Mouse (Mus musculus): Measurements from ENCODE around the gene Ston1. TPM values are rescaled to one million over a fixed set of nuclear protein-coding genes. Genes with fewer than 3 reads are reported as not detected.
A peak's percentile ranks its signal among the peaks of the same experiment; 100 is the strongest.

Gene Ston1
- 6.2 and 6.6 TPM in 2 replicates for polyA plus RNA-seq (2015; fragmentation: Nextera tagmentation; extraction: Ambion mirVana)

DNA sequence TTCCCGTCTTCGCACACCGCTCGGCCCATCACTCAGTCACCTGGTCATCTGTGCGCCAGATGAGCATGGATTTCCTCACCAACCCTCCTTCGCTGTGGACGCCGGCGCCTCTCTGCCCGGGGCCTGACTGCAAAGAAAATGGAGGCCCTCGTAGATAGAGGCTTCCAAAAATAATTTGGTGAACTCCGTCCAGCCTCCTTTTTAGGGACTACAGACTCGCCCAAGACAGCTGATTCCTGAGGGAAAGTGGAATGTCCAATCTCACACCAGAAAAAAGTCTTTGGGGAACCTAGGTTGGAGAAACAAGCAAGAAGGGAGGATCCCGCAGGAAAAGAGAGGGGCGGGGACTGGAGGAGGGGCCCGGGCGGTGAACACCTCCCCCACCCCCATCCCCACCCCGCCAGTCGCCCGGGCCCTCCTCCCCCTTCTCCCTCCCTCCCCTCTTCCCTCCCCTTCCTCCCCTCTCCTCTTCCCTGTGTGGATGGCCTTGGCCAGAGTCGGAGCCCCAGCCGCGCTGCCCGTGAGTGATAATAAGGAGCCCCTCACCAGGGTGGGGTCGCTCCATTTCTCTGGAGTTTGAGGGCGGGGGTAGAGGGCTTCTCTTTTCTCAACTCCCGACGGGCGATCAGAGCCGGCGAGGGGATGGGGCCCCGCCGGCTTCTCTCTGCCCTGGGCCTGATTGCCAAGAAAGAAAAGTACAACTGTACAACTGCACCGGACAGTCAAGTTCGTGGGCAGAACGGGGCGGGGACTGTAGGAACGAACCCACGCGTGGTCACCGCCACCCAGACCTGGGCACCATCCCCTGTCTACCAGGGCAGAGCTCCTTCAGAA, at the start of gene Ston1:
Gene Ston1, plus strand, starts transcription at position 463 of the 834 bp plus-strand sequence.
- no peaks in the 10 kb centered on the region for H3K27me3 ChIP-seq (replicated peaks)
- peak; percentile 93 for ATAC-seq
- no peaks in the 10 kb centered on the region for H3K36me3 ChIP-seq
- peak within 1 kb of the TSS; percentile 62 for H3K4me3 ChIP-seq (replicated peaks)
- H3K4me1 ChIP-seq (replicated peaks) = peaks cover 12% of the 10 kb centered on the region
- H3K4me2 ChIP-seq (replicated peaks) = peak within 1 kb of the TSS; percentile 68
- peak within 1 kb of the TSS; percentile 66 for H3K9ac ChIP-seq
- under 1% methylated on average over 40 of the region's 41 CpGs for WGBS
- H3K27ac ChIP-seq = peak within 1 kb of the TSS; percentile 89
- H3K9me3 ChIP-seq = no peaks in the 10 kb centered on the region

- H3K9ac ChIP-seq = no peak overlapping the region
- no peak overlapping the region for H3K4me2 ChIP-seq (replicated peaks)
- no peaks in the 10 kb centered on the region for H3K9me3 ChIP-seq
- no peak overlapping the region for H3K4me3 ChIP-seq (replicated peaks)
- peaks cover 19% of the 10 kb centered on the region for H3K4me1 ChIP-seq (replicated peaks)
- ATAC-seq = no peak
- H3K36me3 ChIP-seq = peaks cover 8% of the 10 kb centered on the region; the same call in 1 of the 2 replicates
- WGBS = 77% methylated on average over 24 of the region's 24 CpGs
- H3K27ac ChIP-seq = no peak overlapping the region
- H3K27me3 ChIP-seq (replicated peaks) = no peaks in the 10 kb centered on the region
These were observed 47.9 kb upstream of the Ston1 start for GRCm38 (mm10) chr17:88549411-88550191.

DNA sequence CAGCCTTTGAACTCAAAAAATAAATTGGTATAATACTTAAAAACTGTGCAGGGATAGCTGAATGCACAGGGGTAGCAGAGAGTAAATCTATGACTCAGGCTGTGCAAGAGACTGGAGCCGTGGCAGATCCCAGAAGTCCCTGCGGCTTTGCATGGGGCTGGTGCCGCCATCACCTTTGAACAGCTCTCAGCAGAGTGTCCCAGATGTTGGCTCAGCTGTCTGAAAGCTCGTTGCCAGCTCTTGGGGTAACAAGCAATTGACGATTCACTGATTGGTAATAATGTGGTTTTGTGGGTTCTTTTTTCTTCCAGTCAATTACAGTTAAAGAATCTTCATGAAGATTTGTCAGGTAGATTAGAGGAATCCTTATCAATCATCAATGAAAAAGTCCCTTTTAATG, 47.1 kb upstream of the Ston1 start:
- Histone ChIP-seq H3K27ac (no peak overlapping the region), H3K4me2 (replicated peaks) (no peak overlapping the region), H3K27me3 (replicated peaks) (no peaks in the 10 kb centered on the region), H3K9me3 (no peaks in the 10 kb centered on the region), H3K9ac (no peak overlapping the region), H3K4me3 (replicated peaks) (no peak overlapping the region), H3K36me3 (peaks cover 6% of the 10 kb centered on the region; the same call in 1 of the 2 replicates), H3K4me1 (replicated peaks) (peaks cover 19% of the 10 kb centered on the region)
- 74% methylated on average over 5 of the region's 5 CpGs for WGBS
- ATAC-seq = no peak

DNA sequence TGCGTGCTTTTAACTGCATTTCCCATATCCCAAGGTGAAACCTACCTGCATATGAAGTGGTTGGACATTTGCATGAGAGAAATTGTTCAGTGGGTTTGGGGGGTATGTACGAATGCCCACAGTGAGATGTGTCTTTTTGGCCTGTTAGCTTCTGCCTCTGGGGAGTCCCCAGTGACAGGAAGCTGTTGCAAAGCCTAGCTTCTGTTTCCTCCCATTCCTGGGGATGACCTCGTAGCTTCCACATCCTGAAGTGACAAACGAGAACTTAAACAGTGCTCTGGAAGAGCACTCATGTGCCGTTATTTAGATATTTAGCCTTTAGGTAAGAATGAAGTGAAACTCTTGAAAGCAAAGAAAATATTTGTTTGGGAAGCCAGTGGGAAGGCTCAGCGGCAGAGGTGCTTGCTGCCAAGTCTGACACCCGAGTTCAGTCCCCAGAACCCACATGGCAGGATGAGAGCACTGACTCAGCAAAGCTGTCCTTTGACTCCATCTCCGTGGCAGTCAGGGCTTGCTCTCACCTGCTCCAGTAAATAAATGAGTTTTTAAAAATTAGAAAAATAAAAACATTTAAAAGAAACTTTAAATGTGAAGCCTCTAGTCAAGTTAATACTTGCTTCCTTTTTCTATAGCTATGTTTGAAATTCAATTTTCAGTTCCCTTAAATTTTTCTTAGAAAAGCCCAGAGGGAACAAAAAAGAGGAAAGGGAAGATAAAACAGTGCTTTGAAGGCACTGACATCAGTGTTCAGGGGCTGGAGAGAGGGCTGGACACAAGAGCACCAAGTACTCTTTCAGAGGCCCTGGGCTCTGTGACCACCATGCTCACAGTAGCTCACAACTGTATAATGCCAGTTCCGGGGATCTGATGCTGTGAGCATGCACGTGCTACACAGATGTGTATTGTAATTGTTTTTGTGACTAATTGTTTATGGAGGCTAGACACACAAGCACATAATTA, 46.2 kb upstream of the Ston1 start:
- Histone ChIP-seq H3K4me2 (replicated peaks) (no peak overlapping the region), H3K9ac (no peak overlapping the region), H3K27me3 (replicated peaks) (no peaks in the 10 kb centered on the region), H3K27ac (no peak overlapping the region), H3K4me3 (replicated peaks) (no peak overlapping the region), H3K9me3 (no peaks in the 10 kb centered on the region), H3K36me3 (peaks cover 3% of the 10 kb centered on the region; the same call in 1 of the 2 replicates), H3K4me1 (replicated peaks) (peaks cover 19% of the 10 kb centered on the region)
- WGBS = 56% methylated on average over 10 of the region's 10 CpGs
- ATAC-seq = no peak

DNA sequence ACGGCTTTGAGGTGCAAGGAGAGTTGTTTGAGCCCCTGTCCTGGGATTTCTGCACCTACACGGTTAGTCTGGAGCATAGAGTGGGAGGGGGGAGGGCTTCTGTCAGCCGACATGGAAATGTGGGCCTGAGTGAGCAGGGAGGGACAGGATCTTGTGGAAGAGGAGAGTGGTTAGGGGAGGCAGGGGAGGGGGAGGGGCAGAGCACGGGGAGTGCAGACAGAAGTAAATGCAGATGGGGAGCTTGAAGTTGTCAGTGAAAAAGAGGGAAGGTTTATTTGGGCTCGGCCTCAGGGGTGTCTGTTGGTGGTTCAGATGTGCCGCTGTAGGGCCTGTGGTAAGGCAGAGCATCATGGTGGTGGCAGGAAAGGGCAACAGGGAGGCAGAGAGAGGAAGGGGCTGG, 44.9 kb upstream of the Ston1 start:
- H3K27ac ChIP-seq = no peak overlapping the region
- H3K27me3 ChIP-seq (replicated peaks) = no peaks in the 10 kb centered on the region
- H3K9ac ChIP-seq = no peak overlapping the region
- no peak for ATAC-seq
- H3K4me2 ChIP-seq (replicated peaks) = no peak overlapping the region
- 27% methylated on average over 6 of the region's 6 CpGs for WGBS
- no peak overlapping the region for H3K4me3 ChIP-seq (replicated peaks)
- H3K4me1 ChIP-seq (replicated peaks) = peaks cover 19% of the 10 kb centered on the region
- H3K36me3 ChIP-seq = peaks cover 2% of the 10 kb centered on the region; the same call in 1 of the 2 replicates
- no peaks in the 10 kb centered on the region for H3K9me3 ChIP-seq

DNA sequence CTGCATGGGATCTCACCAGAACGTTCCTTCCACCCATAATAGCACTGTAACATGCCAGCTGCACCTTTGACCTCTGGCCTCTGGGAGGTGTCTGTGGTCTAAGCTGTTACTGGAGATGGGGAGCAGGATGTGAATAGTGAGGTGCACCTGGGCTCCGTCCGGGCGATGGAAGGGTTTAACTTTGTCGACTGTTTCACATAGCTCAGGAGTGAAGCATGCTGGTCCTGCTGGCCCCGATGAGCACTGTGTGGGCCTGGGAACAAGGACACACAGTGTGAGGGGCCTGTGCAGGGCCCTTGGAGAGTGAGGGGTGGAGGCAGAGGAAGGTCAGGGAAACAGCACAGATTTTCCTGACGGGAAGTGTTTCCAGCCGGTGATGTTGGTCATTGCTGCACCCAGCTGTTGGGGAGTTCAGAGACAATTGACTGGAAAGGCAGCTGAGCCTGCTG, 44.5 kb upstream of the Ston1 start:
- WGBS = 35% methylated on average over 8 of the region's 8 CpGs
- H3K27ac ChIP-seq = peak overlapping the region; percentile 13; the same call in 1 of the 2 replicates
- ATAC-seq = peak; percentile 21

GRCm38 (mm10) chr17:88553473-88554087, 43.9 kb upstream of the Ston1 start:
- Histone ChIP-seq H3K4me2 (replicated peaks) (no peak overlapping the region), H3K9ac (no peak overlapping the region; the same call in 1 of the 2 replicates), H3K27ac (peak overlapping the region; percentile 27; the same call in 1 of the 2 replicates), H3K36me3 (no peaks in the 10 kb centered on the region; the same call in 1 of the 2 replicates), H3K4me1 (replicated peaks) (peaks cover 19% of the 10 kb centered on the region), H3K9me3 (no peaks in the 10 kb centered on the region), H3K27me3 (replicated peaks) (no peaks in the 10 kb centered on the region), H3K4me3 (replicated peaks) (no peak overlapping the region)
- 74% methylated on average over 11 of the region's 11 CpGs for WGBS
- ATAC-seq = peak; percentile 89

More for the DNA sequence above, 44.5 kb upstream of the Ston1 start:
- Histone ChIP-seq H3K4me2 (replicated peaks) (no peak overlapping the region), H3K4me1 (replicated peaks) (peaks cover 19% of the 10 kb centered on the region), H3K9me3 (no peaks in the 10 kb centered on the region), H3K9ac (no peak overlapping the region; the same call in 1 of the 2 replicates), H3K4me3 (replicated peaks) (no peak overlapping the region), H3K27me3 (replicated peaks) (no peaks in the 10 kb centered on the region), H3K36me3 (no peaks in the 10 kb centered on the region; the same call in 1 of the 2 replicates)

- H3K4me1 ChIP-seq (replicated peaks) = peaks cover 19% of the 10 kb centered on the region
- H3K36me3 ChIP-seq = no peaks in the 10 kb centered on the region; the same call in 1 of the 2 replicates
- no peak overlapping the region for H3K27ac ChIP-seq
- no peak overlapping the region for H3K4me3 ChIP-seq (replicated peaks)
- H3K9ac ChIP-seq = no peak overlapping the region
- no peaks in the 10 kb centered on the region for H3K27me3 ChIP-seq (replicated peaks)
- no peak overlapping the region for H3K4me2 ChIP-seq (replicated peaks)
- no peaks in the 10 kb centered on the region for H3K9me3 ChIP-seq
- ATAC-seq = no peak
- WGBS = 85% methylated on average over 13 of the region's 13 CpGs
These were observed 41.3 kb upstream of the Ston1 start for GRCm38 (mm10) chr17:88556176-88556575.

GRCm38 (mm10) chr17:88556688-88557087, 40.8 kb upstream of the Ston1 start:
- Histone ChIP-seq H3K4me2 (replicated peaks) (no peak overlapping the region), H3K4me1 (replicated peaks) (peaks cover 19% of the 10 kb centered on the region), H3K36me3 (no peaks in the 10 kb centered on the region; the same call in 1 of the 2 replicates), H3K9ac (no peak overlapping the region), H3K9me3 (no peaks in the 10 kb centered on the region), H3K4me3 (replicated peaks) (no peak overlapping the region), H3K27ac (no peak overlapping the region), H3K27me3 (replicated peaks) (no peaks in the 10 kb centered on the region)
- ATAC-seq = no peak
- 89% methylated on average over 4 of the region's 4 CpGs for WGBS

DNA sequence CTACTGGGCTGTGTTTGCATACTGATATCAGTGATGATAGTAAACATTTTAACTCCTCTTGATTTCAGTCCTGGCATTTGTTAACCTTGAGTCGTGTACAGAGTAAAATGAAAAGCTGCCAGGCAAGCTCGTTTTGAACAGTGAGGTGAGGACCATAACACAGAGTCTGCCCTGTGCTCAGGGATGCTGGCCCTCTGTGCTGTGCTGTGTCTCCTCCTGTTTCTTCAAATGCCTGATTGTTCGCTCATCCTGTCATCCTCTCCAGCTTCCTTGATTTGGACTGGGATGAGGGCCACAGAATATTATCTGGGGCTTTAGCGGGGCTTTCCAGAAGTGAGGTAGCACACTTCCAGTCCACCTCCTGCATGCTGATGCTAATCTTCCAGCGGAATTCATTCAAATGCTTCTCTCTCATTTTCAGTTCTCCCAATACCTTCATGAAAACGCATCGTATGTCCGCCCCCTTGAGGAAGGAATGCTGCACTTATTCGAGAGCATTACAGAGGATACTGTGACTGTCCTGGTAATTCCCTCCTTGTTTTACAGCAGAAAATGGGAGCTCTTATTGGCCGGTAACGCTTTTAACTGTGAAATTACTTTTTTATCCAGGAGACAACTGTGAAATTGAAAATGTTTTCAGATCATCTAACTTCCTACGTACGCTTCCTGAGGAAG, 39.2 kb upstream of the Ston1 start:
- H3K4me1 ChIP-seq (replicated peaks) = peaks cover 9% of the 10 kb centered on the region
- no peaks in the 10 kb centered on the region for H3K9me3 ChIP-seq
- no peak overlapping the region for H3K4me3 ChIP-seq (replicated peaks)
- 35% methylated on average over 13 of the region's 13 CpGs for WGBS
- H3K36me3 ChIP-seq = peaks cover 2% of the 10 kb centered on the region; the same call in 1 of the 2 replicates
- H3K27ac ChIP-seq = no peak overlapping the region
- H3K4me2 ChIP-seq (replicated peaks) = no peak overlapping the region
- ATAC-seq = peak; percentile 44; the same call in 1 of the 2 replicates
- no peak overlapping the region for H3K9ac ChIP-seq
- H3K27me3 ChIP-seq (replicated peaks) = no peaks in the 10 kb centered on the region

Measured in intestine, embryonic 15.5 days (tissue).